Mouse (Mus musculus): ENCODE measurements at regions not wholly inside any gene's neighbourhood (a gene's known extent, or its start where the extent isn't known, plus 50 kb on each side); places are given as distances from the start of the nearest gene placed in this dataset.

DNA sequence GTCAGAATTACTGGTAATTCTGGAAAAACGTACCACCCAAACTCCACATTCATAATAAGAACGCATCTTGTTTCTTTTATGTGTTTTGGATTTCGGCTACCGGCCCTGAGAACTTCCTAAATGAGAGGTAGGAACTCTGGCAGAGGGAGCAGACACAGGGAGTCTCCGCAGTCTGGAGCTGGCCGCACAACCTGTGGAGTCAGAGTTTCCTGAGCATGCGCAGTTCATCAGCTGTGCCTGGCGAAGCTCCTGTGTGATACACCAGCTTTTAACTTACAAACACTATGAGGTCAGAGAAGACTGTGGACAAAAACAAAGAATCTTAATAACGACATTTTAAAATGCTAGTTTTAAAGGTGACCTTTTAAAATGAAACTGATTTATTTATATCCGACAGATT, 177.9 kb downstream of the Lrig3 start:
- TF ChIP-seq CHD1 (IDR thresholded peaks at IDR 0.05; ENCODE audit: low read depth, low read length) (no peak), SMC3 (IDR thresholded peaks at IDR 0.05; ENCODE audit: low read depth, low read length) (no peak), E2F4 (IDR thresholded peaks at IDR 0.05; ENCODE audit: borderline replicate concordance, low read depth, low read length) (no peak), ZC3H11A (IDR thresholded peaks at IDR 0.05; ENCODE audit: low read depth, low read length) (no peak), SIN3A (IDR thresholded peaks at IDR 0.05; ENCODE audit: low read length) (no peak), BHLHE40 (IDR thresholded peaks at IDR 0.05; ENCODE audit: borderline replicate concordance, low read depth, low read length) (no peak), ZKSCAN1 (IDR thresholded peaks at IDR 0.05; ENCODE audit: low read depth, low read length) (no peak), GABPA (IDR thresholded peaks at IDR 0.05; ENCODE audit: low read depth, low read length) (no peak), TCF12 (IDR thresholded peaks at IDR 0.05; ENCODE audit: low read depth, low read length) (no peak), ETS1 (IDR thresholded peaks at IDR 0.05; ENCODE audit: low read depth, low read length) (no peak), JUND (IDR thresholded peaks at IDR 0.05; ENCODE audit: low read depth, low read length) (no peak), UBTF (IDR thresholded peaks at IDR 0.05; ENCODE audit: borderline replicate concordance, insufficient read depth, low read depth, low read length) (no peak), USF1 (IDR thresholded peaks at IDR 0.05; ENCODE audit: low read depth, low read length) (no peak), KAT2A (conservative IDR thresholded peaks at IDR 0.05; ENCODE audit: low read depth, low read length) (no peak), CHD2 (IDR thresholded peaks at IDR 0.05; ENCODE audit: low read length) (no peak), MYB (IDR thresholded peaks at IDR 0.05; ENCODE audit: low read depth, low read length) (no peak), RCOR1 (IDR thresholded peaks at IDR 0.05; ENCODE audit: low read depth, low read length) (no peak), POLR2A (IDR thresholded peaks at IDR 0.05; ENCODE audit: control insufficient read depth in 1 of 2, insufficient read depth in 1 of 2, low read depth in 1 of 2, low read length in 2 of 2, poor library complexity in 1 of 2) (no peak), TAL1 (IDR thresholded peaks at IDR 0.05; ENCODE audit: low read length) (no peak), MXI1 (IDR thresholded peaks at IDR 0.05; ENCODE audit: low read depth, low read length) (no peak)
- H3K36me3 ChIP-seq (ENCODE audit: control insufficient read depth in 1 of 2, insufficient read depth in 2 of 2, low read length in 2 of 2) = no peaks in the 10 kb centered on the region
- H3K9me3 ChIP-seq (replicated peaks; ENCODE audit: insufficient read depth, low read length) = no peaks in the 10 kb centered on the region
- H3K4me1 ChIP-seq (ENCODE audit: control insufficient read depth in 1 of 2, insufficient read depth in 2 of 2, low read length in 2 of 2) = no peaks in the 10 kb centered on the region
- no peak overlapping the region for H3K27ac ChIP-seq (ENCODE audit: control insufficient read depth, low read depth, low read length)
- H3K27me3 ChIP-seq (ENCODE audit: control insufficient read depth in 1 of 2, insufficient read depth in 2 of 2, low read length in 2 of 2) = no peaks in the 10 kb centered on the region
- H3K4me3 ChIP-seq (ENCODE audit: control insufficient read depth in 1 of 2, insufficient read depth in 1 of 2, low read depth in 2 of 2, low read length in 2 of 2) = no peak overlapping the region
- DNase-seq (ENCODE audit: low read depth, low spot score) = no peak
- no peaks in the 10 kb centered on the region for H3K79me2 ChIP-seq (ENCODE audit: control insufficient read depth, insufficient read depth, low read length, poor library complexity)
- no peak overlapping the region for H3K9ac ChIP-seq (ENCODE audit: control insufficient read depth, low read depth, low read length, poor library complexity, severe bottlenecking)

DNA sequence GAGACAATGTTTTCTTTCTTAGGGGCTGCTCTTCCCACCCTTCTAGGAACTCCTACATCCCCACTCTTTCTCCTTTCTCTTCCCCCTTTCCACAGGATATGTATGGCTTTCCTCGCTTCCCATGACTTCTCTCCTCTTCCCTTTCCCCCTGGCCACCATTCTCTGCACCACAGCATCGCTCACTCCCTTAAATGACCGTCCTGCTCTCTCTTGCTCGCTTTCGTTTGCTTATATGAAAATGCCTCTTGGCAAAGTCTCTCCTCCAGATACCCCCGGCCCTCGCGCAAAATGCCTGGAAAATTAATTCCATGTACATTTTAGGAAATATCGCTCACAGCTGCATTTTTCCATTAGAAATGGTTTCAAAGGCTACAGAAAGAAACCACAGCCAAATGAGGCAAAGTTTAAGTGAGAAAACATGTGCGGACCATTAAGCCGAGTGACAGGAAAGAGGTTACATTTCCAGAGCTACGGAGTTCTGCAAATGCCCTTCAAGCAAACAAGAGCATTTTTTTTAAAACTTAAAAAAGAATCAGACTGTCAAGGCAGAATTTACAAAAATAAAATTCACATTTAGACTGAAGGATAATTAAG, 178.7 kb downstream of the Lrig3 start:
- DNase-seq (ENCODE audit: low read depth, low spot score) = no peak
- Histone ChIP-seq H3K36me3 (ENCODE audit: control insufficient read depth in 1 of 2, insufficient read depth in 2 of 2, low read length in 2 of 2) (no peaks in the 10 kb centered on the region), H3K27me3 (ENCODE audit: control insufficient read depth in 1 of 2, insufficient read depth in 2 of 2, low read length in 2 of 2) (no peaks in the 10 kb centered on the region), H3K9ac (ENCODE audit: control insufficient read depth, low read depth, low read length, poor library complexity, severe bottlenecking) (no peak overlapping the region), H3K79me2 (ENCODE audit: control insufficient read depth, insufficient read depth, low read length, poor library complexity) (no peaks in the 10 kb centered on the region), H3K4me1 (ENCODE audit: control insufficient read depth in 1 of 2, insufficient read depth in 2 of 2, low read length in 2 of 2) (no peaks in the 10 kb centered on the region), H3K4me3 (ENCODE audit: control insufficient read depth in 1 of 2, insufficient read depth in 1 of 2, low read depth in 2 of 2, low read length in 2 of 2) (no peak overlapping the region), H3K9me3 (replicated peaks; ENCODE audit: insufficient read depth, low read length) (no peaks in the 10 kb centered on the region), H3K27ac (ENCODE audit: control insufficient read depth, low read depth, low read length) (no peak overlapping the region)
- TF ChIP-seq MYB (IDR thresholded peaks at IDR 0.05; ENCODE audit: low read depth, low read length) (no peak), JUND (IDR thresholded peaks at IDR 0.05; ENCODE audit: low read depth, low read length) (no peak), POLR2AphosphoS2 (IDR thresholded peaks at IDR 0.05; ENCODE audit: low read length) (no peak), EP300 (IDR thresholded peaks at IDR 0.05; ENCODE audit: low read depth in 1 of 2, low read length in 2 of 2) (no peak), MYC (IDR thresholded peaks at IDR 0.05; ENCODE audit: low read depth, low read length) (no peak)
